Mouse (Mus musculus) spleen, postnatal 10 days (tissue): ENCODE data around the gene D330020A13Rik.
A peak's percentile ranks its signal among the peaks of the same experiment; 100 is the strongest.

ENCODE experiments used
- DNase-seq, 2 experiments: peaks; one replicate each; pipeline ENCODE4 v3.0.0; 2021 to 2022; ENCODE audit warnings: low spot score in 2 of 2

Gene D330020A13Rik

GRCm38 (mm10) chr6:120294056-120294784 is at the start of gene D330020A13Rik, which contains the start of gene B4galnt3:
D330020A13Rik (plus strand) TSS chr6:120294364.
B4galnt3 (minus strand) TSS chr6:120294559.
- DNase-seq, result peak in 1 of 2 experiments; percentile 37

- no peak for DNase-seq
Observed at GRCm38 (mm10) chr6:120246676-120247075, 47.5 kb upstream of the D330020A13Rik start.

- no peak for DNase-seq
Observed at GRCm38 (mm10) chr6:120249831-120250230, 44.3 kb upstream of the D330020A13Rik start.

GRCm38 (mm10) chr6:120251010-120251409 is 43.2 kb upstream of the D330020A13Rik start:
- no peak for DNase-seq

GRCm38 (mm10) chr6:120252741-120253140 is 41.4 kb upstream of the D330020A13Rik start:
- DNase-seq, result no peak

GRCm38 (mm10) chr6:120254640-120255039 is 39.5 kb upstream of the D330020A13Rik start:
- DNase-seq, result no peak

- DNase-seq, result no peak
Observed at GRCm38 (mm10) chr6:120255144-120255543, 39.0 kb upstream of the D330020A13Rik start.

GRCm38 (mm10) chr6:120255701-120256100 is 38.5 kb upstream of the D330020A13Rik start:
- DNase-seq, result no peak

- no peak for DNase-seq
Observed at GRCm38 (mm10) chr6:120256431-120256935, 37.7 kb upstream of the D330020A13Rik start.

- DNase-seq, result no peak
Observed at GRCm38 (mm10) chr6:120259481-120259880, 34.7 kb upstream of the D330020A13Rik start.

GRCm38 (mm10) chr6:120262886-120263531 is 31.2 kb upstream of the D330020A13Rik start:
- no peak for DNase-seq

GRCm38 (mm10) chr6:120263608-120264007 is 30.6 kb upstream of the D330020A13Rik start:
- DNase-seq, result no peak

- no peak for DNase-seq
Observed at GRCm38 (mm10) chr6:120264151-120264550, 30.0 kb upstream of the D330020A13Rik start.

- no peak for DNase-seq
Observed at GRCm38 (mm10) chr6:120274181-120274580, 20.0 kb upstream of the D330020A13Rik start.

GRCm38 (mm10) chr6:120274887-120275286 is 19.3 kb upstream of the D330020A13Rik start:
- DNase-seq, result no peak

GRCm38 (mm10) chr6:120275301-120275700 is 18.9 kb upstream of the D330020A13Rik start:
- no peak for DNase-seq

GRCm38 (mm10) chr6:120276874-120277449 is 17.2 kb upstream of the D330020A13Rik start:
- no peak for DNase-seq

- no peak for DNase-seq
Observed at GRCm38 (mm10) chr6:120287279-120287678, 6.9 kb upstream of the D330020A13Rik start.

GRCm38 (mm10) chr6:120288541-120288940 is 5.6 kb upstream of the D330020A13Rik start:
- DNase-seq, result no peak

GRCm38 (mm10) chr6:120289430-120289829 is 4.7 kb upstream of the D330020A13Rik start:
- DNase-seq, result no peak

- no peak for DNase-seq
Observed at GRCm38 (mm10) chr6:120291396-120292009, 2.7 kb upstream of the D330020A13Rik start.

- peak; percentile 7 to 22 for DNase-seq
Observed at GRCm38 (mm10) chr6:120294785-120295133, 595 bp downstream of the D330020A13Rik start.
